Mouse (Mus musculus) thymus, postnatal 25 days (tissue): Measurements from ENCODE around the gene Ahctf1.
"Not testable (repeated sequence)": the region's sequence is repeated elsewhere in the genome, so short reads cannot be mapped to it uniquely, and the experiment has no call there.

Experiments used
- DNase-seq: peaks from one replicate; pipeline ENCODE4 v3.0.0; 2022

Ahctf1 gene

DNA sequence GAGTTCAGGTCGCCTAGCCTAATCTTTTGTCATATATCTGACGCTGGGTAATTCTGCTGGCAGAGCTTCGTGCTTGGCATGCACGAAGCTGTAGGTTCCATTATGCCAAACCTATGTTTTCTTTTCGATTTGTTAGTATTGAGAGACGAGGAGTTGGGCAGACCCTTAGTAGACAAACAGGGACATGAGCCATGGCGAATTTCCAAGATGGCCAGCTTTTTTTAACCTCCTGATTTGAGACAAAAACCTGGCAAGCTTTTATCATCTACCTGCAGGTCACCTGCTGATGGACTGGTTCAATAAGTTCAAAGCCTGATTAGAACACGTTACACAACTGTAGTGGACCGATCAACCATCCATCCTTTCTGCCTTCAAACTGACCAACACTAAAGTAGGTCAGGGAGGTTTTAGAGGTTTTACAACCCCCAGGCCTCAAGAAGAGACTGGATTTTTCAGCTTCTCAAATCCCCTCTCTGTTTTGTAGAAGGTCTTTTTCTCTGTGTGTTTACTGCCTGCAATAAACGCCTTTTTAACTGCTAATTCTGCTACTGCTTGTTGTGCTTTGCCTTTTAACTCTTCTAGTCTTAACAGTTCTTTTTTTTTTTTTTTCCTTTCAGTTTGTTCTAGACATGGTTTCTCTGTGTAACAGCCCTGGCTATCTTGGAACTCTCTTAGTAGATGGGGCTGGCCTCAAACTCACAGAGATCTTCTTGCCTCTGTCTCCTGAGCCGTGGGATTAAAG lies 831 bp upstream of the Ahctf1 start:
- no peak for DNase-seq

DNA sequence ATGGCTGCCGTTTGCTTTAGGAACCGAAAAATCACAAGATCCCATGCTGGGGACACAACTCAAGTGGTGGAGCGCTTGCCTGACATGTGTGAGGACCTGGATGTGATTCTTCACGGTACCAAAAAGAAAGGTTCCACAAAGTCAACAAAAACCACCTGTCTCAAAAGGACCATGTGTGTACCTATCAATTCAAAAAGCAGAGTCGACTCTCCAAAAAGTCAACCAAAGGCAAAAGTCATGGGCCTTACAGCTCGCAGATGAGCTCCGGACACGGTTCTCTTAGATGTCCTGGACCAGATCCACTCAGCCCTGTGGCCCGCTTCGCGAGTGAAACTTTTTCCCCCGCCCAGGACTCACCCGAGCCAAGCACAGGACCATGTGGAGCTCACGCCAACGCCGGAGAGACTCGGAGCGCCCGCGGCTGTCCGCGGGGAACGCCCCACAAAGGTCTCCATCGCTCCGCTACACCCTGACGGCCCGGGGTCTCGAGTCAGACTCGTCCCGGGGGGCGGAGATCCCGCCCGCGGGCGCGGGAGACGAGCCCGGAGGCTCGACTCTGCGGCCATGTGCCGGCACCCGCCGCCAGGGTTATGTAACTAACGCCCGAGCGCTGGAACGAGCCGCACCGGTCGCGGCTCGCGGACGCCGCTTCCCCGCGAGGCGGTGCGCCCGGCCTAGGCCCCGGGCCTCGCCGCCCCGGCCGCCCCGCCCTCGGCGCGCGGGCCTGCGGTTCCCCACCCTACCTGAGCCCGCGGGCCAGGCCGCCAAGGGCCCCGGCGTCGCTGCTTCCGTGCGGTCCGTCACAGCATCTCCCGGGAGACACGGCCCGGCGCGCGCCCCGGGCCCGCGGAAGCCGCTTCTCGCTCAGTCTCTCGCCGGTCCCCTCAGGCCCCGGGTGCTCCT lies 619 bp downstream of the Ahctf1 start, which contains the start of gene Gm10518:
TSS of gene Gm10518 (plus strand) at position 767 of the 903 bp plus-strand sequence.
- no peak for DNase-seq

DNA sequence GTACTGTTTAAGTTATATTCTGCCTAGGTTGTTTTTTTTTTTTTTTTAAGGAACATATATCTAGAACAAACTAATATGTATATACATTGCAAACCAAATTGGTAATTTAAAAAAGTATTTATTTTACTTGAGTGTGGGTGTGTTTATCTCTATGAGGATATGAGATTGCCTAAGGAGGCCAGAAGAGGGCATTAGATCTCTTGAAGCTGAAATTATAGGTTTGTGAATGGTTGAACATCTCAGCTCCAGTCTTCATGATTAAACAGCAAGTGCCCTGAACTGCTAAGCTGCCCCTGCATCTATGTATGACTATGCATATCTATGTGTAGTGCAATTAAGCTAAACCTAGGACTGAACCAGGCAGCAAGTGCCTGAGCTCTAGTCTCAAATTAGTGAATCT lies 4.7 kb downstream of the Ahctf1 start:
- no peak for DNase-seq

DNA sequence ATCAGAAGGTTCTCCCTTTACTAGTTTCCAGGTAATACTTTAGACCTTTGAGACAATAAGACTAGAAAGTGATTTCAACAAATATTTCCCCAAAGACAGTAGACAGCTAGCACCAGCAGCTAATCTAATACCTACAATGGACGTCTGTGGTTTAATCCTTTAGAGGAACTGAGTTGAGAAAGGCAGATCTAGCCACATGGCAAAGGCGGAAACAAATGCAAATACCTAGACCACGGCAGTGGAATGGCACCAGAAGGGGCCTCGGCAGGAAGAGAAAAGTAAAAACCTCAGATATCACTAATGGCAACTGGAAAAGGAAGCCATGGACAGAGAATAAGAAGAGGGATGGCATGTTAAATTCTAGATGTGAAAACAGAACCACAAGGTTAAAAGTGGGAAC lies 16.2 kb downstream of the Ahctf1 start:
- no peak for DNase-seq

DNA sequence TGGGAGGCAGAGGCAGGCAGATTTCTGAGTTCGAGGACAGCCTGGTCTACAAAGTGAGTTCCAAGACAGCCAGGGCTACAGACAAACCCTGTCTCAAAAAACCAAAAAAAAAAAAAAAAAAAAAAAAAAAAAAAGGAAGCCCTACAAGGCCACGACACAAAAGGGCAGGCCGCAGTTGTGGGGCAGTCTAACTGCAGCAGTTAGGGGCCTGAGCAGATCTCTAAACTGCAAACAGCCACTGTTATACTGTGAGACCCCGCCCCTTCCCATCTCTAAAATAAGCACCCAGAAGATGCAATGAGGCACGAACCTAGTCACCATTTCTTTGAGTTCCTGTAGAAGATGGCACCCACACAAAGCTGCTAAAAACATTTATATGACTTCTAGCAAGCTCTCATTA lies 18.0 kb downstream of the Ahctf1 start:
- DNase-seq: no peak

DNA sequence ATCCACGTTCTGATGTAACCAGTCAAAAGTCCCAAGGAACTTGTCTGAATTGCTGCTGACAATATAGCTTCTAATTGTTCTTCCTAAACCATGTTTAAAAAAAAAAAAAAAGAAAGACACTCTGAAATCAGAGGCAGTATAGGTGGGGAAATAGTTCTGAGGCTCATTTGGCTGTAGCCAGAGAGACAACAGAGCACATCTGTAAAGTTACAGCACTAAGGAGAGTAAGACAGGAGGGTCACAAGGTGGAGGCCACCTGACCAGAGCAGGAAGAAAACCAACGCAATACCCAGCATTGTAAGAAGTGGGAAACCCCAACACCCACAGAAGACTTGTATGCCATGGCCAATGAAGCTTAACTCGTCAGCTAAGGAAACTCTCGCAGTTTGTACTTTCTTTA lies 19.4 kb downstream of the Ahctf1 start:
- DNase-seq: no peak

DNA sequence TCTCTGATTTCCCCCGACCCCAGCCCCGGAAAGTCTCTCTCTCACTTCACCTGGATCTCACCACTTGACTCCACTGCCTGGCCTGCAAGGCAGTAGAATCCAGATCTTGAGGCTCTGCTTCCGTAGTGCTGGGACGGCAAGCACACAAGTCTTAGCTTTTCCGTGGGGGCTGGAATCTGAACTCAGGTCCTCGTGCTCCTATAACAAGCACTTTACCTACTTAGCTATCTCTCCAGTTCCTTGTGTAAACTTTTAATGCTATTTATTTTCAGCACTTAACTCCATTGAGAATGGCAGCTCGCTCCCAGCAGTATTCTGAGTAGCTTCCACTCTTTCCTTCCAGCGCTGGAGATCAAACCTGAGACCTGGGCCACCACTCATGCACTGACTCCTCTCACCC lies 26.6 kb downstream of the Ahctf1 start:
- DNase-seq: no peak

DNA sequence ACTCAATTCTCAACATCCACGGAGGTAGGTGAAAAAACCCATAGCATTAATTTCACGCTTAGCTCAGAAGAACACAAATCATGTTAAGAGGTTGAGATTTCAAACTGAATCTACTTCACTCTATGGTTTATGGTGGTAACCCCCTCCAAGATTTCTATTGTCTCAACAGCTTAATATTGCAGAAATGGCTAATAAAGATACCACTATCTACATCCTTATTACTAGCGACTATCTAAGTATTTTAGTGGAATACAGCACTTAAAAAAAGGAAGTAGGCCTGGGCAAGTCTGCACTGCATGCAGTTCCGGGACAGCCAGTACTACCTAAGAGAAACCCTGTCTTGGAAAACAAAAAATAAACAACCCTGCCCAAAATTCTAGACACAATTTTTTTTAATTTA lies 42.9 kb downstream of the Ahctf1 start:
- DNase-seq: no peak

DNA sequence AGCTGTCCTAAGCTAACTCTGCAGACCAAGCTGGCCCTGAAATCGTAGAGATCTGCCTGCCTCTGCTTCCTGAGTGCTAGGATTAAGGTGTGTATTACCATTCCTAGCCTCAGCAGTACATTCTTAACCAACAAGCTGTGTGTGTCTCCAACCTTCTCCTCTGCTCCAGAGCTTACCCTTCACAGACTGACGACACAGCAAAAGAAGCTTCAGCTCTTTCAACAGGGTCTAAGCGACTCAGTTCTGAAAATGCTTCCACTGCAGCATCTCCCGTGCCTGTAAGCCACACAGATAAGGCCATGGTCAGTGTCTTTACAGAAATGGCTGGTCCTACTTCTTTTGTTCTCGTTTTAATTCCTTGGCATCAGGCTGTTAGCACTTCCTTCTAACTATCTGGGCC lies 43.4 kb downstream of the Ahctf1 start:
- no peak for DNase-seq

DNA sequence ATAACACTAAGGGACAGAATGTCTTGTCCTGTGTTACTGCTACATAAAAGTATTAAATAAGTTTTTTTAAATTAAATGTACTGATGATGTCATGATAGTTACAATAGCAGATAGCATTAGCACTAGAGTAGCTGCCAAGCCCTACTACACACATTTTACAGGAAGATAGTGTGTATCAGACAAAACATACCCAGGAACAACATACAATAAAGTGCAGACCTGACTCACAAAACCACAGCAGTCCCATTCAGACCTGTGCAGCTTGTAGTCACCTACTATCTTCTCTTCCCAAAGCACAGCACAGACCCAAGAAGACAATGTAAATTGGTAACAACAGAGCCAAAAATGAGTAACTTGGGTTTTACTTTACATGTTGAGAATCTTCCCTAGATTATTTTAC lies 47.0 kb downstream of the Ahctf1 start:
- no peak for DNase-seq

DNA sequence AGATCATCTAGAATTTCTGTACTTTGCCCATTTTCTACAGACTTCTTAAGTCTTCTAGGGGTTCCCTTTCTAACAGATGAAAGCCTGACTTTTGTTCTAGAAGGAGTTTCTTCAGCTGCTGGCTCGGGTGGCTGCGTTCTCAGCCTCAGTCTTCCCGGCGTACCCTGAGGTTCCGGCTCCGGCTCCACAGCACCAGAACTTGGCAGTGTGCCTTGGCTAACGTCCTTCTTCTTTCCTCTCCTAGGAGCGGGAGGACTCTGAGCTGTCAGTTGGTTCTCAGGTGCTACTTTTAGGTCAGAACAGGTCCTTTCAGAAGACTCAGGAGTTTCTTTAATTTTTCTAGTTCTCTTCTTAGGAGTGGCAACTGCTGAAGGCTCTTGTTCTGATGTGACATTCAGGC lies 50.5 kb downstream of the Ahctf1 start:
- DNase-seq: no peak

DNA sequence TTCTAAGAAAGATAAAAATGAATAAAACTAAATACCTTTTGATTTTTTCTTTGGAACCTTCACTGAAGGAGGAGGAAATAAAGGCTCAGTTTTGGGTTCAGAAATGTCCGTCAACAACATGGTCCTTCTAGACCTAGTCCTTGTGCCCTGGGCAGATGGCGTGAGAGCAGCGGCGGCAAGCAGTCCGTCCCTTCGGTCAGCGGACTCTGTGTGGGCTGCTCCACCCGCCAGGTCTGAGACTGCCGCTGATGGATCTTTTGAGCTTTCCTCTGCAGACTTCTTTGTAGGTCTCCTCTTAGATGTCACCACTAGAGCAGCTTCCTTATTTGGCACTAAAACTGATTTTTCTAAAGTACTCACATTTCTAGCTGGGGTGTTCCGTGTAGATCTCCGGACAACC lies 51.2 kb downstream of the Ahctf1 start:
- no peak for DNase-seq

DNA sequence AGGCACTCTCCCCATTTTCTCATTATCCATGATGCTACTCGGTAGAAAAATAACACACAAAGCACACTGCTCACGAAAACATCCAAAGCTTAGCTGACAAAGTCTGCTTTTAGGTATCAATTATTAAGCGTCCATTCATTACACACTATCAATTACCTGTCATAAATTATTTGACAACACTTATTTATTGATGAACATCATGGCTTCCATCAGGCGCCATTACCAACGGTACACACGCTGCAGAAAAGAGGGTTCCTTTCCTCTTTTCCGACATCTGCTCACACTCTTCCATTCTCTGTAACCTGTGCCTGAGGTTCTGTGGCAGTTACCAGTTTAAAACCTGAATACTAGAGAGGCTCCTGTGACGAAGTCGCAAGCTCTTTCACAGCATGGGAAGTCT lies 58.3 kb downstream of the Ahctf1 start, which contains the start of gene Kif28:
TSS of gene Kif28 (minus strand) at position 101 of the 400 bp plus-strand sequence.
- no peak for DNase-seq

DNA sequence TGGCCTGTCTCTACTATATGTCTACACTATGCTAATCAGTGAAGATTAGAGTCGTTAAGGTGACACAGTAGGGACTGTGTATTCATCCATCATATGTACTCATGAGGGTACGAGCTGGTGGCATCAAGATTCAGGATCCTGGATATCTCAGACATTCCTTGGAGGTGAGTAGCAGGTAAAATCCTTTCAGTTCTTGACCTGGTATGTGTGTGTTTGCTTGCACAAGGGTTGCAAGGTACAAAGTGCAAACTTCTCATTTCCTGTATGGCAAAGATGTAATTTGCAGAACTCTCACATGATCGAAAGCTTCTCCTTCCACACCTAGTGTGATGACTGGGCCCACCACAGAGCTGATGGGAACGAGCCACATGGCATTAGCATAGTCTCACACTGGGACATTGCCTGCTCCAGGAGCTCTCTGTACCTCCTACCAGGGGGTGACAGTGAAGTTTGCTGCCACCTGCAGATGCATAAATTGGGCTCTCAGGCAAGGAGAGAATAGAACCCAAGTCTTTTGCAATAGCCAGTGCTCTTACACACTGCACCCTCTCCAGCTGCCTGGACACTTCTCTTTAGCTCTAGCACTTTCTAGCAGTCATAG lies 59.8 kb downstream of the Ahctf1 start:
- no peak for DNase-seq

DNA sequence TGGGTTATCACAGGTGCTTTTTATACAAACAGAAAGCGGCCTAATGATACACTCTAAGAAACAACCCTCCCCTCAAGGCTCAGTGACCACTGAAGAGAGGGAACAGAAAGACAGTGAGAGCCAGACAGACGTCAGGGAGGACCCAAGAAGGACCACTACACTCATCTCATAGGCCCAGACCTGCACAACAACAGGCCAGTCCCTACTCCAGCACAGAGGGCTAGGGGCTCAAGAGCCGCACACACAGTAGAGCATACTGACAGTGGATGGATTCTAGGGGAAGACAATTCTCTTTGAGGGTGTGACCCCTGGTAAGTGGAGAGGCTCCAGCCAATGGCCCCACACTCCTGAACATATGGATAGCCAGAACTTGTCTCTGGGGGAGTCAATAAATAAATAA lies 67.0 kb downstream of the Ahctf1 start:
- no peak for DNase-seq

DNA sequence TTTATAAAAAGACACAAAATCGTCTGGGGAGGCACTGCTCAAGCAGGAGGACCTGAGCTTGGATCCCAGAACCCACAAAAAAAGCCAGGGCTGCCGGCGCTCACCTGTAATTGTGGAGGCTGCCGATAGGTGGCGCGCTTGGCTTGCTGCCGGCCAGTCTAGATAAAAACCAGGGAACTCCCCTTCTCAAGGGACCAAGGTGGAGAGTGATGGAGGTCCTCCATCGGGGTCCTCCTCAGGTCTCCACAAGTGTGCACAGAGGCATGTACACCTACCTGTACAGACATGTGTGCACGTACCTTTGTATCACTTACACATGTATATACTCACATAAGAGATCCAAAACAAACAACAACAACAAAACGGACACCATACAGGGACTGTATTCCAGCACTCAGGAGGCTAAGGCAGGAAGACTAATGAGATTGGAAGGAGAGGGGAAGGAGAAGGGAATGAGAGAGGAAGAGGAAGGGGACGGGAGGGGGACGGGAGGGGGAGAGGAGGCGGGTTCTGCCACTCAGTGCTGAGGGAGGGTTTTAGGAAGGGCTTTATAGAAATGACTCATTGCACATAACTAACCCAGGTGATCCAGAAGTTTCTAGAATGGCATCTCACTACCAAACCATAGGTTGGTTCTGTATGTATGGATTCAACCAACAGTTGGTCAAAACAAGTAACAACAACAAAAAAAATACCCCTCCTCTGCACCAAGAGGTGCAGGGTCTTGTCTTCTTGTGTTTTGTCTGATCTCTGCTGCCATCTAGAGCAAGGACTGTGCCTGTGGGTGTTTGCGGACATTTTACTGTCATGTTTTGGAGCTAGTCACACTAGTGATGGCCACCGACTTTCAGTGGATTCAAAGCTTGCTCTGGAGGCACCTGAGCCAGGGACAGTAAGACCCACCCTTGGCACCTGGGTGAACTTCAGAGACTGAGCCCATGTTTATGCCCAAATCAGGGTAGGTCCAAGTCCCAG lies 68.7 kb downstream of the Ahctf1 start:
- peak; percentile 75 for DNase-seq

DNA sequence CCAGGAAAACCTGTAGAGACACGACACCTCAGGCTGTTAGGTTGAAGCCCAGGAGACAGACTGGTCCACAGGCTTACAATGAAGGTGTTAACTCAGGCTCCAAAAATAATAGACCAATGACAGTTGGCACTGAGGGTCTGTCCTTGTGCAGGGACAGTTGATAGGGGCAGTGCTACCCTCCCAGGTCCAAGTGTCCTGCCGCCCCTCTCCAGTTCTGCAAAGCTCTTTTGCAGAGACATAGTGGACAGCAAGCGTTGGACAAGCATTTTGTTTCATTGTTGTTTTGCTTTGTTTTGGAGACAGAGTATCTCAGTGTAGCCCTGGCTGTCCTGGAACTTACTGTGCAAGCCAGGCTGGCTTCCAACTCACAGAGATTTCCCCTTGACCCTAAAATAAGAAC lies 72.1 kb downstream of the Ahctf1 start:
- DNase-seq: no peak

DNA sequence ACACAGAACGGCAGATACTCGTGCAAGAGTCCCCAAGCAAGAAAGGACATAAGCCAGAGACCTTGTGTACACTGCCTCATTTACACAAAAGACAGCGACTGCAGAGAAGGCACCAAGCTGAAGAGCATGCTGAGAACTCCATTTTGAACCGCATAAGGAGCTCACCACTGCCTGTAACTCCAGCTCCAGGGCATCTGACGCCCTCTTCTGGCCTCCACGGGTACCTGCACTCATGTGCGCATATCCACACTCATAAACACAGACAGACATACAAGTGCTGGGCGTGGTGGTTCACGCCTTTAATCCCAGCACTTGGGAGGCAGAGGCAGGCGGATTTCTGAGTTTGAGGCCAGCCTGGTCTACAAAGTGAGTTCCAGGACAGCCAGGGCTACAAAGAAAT lies 74.8 kb downstream of the Ahctf1 start:
- no peak for DNase-seq

DNA sequence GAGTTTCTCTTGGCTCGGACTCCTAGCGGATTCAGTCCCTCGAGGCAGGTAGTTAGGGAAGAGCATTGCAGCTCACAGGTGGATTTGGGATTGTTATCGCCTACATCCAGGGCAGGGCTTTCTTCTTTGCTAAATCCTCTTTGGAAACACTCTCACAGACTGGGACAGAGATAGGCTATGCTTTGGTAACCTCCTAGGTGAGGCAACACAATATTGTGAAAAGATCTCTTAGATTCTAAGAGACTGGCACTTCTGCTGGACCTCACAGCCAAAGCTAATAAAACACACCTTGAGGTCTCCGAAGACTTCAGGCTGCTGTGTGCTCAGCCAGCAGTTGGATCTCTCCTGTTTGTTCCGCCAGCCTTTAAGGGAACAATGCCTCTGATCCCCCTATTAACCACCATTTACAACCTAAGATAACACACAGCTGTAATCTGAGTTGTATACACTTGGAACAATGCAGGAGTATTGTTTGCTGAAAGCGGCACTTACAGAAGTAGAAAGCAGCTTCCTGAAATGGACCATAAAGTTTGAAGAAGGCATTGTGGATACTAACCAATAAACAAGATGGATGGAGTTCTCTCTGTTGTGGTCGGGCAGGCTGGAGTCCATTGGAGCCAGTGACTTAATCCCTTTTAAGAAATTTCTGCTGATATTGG lies 80.5 kb downstream of the Ahctf1 start:
- no peak for DNase-seq

DNA sequence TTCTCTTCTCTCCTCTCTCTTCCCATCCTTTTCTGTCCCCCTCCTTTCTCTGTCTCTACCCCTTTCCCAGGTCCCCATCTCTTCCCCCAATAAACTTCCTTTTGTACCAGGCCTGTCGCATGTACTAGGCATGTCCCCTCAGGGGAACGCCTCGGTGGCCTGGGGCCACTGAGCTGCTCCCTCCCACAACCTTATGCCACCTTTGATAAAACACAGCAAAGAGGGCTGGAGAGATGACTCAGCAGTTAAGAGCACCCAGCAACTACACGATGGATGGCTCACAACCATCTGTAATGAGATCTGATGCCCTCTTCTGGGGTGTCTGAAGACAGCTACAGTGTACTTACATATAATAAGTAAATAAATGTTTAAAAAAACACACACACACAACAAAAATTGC lies 87.7 kb downstream of the Ahctf1 start:
- no peak for DNase-seq

DNA sequence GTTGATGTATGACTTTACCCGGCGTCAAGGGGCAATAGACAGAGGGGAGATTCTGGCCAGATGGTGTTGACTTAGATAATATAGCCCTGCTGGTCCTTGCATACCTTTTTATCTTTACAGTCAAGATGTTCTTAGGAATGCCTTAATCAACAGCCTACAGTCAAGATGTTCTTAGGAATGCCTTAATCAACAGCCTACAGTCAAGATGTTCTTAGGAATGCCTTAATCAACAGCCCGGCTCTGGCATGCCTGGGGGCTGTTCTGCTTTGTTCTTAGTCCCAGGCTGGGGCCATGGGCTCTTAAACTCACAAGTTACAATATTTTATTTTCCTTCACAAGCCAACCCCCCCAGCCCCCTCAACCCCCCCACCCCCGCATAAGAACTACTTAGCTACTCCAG lies 88.2 kb downstream of the Ahctf1 start:
- not testable (repeated sequence) for DNase-seq

DNA sequence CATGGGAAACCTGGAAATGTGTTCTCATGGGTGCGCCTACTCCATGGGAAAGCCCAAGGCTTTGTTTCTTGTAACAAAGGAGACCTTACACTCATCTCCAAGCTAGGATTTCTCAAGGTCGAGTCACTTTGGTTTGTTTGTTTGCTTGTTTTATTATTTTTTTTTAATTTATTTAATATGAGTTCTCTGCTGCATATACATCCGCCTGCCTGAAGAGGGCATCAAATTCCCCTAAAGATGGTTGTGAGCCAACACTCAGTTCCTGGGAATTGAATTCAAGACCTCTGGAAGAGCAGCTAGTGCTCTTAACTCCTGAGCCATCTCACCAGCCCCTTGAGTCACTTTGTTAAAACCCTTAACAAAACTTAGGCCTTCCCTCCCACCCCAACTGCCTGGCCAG lies 90.1 kb downstream of the Ahctf1 start:
- no peak for DNase-seq
